Mouse (Mus musculus) liver, postnatal 0 days (tissue): ENCODE data around the gene Syn2.

ENCODE experiments used
- CTCF ChIP-seq: sonication (generic); IDR thresholded peaks from 2 replicates; pipeline ENCODE4 v1.5.1; 2016; ENCODE audit warnings: antibody characterized with exemption, low read depth
- EP300 ChIP-seq: IDR thresholded peaks from 2 replicates; pipeline ENCODE4 v1.6.1; 2016; ENCODE audit warnings: antibody characterized with exemption, low read depth, mild to moderate bottlenecking

GRCm38 (mm10) chr6:115269561-115269960 is 134.9 kb downstream of the Syn2 start:
- TF ChIP-seq CTCF = no peak
- TF ChIP-seq EP300 = no peak
